Mouse (Mus musculus) testis, postnatal 14 days (tissue): ENCODE results near the gene Adra1d.
A peak's percentile ranks its signal among the peaks of the same experiment; 100 is the strongest.

Experiments used
- DNase-seq: peaks from one replicate; pipeline ENCODE4 v3.0.0; 2021; ENCODE audit warnings: low spot score

Adra1d gene

GRCm38 (mm10) chr2:131539780-131540179 lies 22.3 kb downstream of the Adra1d start:
- no peak for DNase-seq

- DNase-seq, result no peak
Observed at GRCm38 (mm10) chr2:131538341-131538740, 23.7 kb downstream of the Adra1d start.

DNA sequence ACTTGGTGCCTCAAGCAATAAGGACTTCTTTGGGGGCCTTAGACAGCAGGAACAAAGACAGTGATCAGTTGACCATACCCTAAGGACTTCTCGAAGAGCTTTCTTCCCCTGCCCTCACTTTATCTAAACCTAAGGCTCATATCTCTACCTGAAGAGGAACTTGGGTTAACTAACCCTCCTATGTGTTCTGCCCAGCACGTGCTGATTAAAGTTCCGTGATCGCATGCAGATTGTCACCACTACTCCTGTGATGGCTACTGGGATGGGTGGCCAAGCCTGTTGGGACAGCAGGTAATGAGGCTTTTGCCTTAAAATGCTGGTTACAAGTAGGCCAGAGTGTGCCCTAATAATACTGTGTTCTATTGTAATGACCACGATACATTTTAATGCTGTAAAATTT lies 26.9 kb downstream of the Adra1d start:
- DNase-seq, result no peak

DNA sequence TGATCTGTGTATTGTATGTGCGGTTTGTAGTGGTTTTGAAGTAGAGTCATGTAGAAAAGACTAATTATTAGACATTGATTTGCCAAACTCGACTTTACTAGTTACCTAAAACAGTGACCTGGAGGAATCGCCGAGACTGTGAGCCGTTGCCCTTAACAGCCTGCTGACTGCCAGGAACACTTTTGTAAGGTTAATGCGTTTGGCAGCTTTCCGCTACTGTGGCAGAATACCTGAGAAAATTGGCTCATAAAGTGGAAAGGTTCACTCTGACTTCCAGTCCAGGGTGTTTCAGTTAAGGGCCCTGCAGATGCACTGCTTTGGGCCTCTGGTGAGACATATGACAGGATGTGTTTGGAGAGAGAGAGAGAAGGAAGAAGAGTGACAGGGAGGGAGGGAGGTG lies 30.8 kb downstream of the Adra1d start:
- DNase-seq, result no peak

DNA sequence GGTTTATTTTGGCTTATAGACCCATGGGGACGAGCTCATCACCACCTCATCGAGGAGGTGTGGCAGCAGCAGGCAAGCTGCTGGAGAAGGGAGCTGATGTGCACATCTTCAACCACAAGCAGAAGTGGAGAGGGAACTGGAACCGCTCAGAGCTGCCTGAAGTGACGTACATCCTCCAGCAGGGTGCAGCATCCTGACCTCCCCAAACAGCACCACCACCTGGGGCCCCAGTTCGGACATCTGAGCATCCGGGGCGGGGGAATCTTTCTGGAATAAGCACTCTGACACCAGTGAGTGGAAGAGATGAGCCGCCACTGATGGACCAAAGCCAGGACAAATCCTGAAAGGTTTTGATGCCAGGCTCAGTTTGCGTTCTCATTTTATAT lies 31.5 kb downstream of the Adra1d start:
- no peak for DNase-seq

DNA sequence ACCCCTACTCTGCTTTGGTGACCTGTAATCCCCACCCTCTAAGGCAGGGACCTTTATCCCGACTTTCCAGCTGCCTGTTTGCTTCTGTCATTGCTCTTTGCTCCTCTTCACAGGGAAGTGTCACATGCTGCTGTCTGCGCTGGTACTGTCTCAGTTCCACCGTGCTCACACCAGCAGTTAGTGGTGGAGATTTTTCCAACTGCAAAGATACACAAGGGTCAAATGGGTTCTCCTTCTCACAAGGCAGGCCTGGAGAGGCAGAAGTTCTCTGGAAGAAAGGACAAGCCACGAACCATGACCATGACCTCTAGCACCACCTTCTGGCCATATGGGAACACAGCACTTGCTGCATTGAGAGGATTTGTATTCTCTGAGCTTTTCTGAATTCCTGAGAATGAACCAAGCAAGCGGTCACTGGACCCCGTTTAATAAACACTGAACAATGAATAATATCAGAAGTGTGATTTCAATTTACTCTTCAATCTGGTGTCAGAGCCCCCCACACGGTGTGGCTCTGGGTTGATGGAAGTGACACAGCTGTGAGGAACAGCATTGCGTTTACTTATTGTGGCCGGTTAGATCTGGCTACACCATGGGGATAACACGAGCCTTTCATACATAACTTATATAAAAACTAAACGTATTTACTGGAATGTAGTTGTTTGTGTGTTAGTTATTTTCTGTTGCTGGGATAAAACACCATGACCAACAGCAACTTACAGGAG lies 32.0 kb downstream of the Adra1d start:
- DNase-seq, result peak; percentile 29

DNA sequence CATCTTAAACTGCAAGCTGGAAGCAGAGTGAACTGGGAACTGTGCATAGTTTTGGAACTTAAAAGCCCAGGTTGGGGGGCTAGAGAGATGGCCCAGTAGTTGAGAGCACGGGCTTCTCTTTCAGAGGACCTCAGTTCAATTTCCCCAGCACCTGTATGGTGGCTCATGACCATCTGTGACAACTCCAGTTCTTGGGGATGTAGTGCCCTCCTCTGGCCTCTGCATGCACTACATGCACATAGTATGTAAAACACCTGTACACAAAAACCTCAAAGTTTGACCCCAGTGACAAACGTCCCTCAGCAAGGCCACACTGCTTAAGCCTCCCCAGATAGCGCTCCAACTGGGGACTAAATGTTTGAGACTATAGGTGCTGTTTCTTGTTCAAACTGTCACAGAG lies 35.0 kb downstream of the Adra1d start:
- no peak for DNase-seq

- DNase-seq, result no peak
Observed at GRCm38 (mm10) chr2:131520743-131521142, 41.3 kb downstream of the Adra1d start.

DNA sequence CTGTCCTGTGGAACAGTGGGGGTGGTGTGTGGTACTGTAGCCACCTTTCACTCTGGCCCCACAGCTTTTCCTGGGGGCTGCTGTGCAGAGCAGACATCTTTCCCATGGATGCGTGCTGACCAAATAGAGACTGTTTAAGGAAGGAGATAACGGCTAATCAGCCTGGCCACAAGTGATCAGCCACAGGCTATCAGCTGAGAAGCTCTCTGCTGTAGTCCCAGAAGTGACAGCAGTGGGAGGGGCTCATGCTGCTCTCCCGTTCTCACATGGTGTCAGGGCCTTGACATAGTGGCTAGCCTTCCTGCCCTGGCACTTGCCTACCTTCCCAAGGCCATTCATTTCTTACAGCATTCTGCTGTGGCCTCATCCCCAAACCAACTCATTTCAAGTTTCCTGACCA lies 43.3 kb downstream of the Adra1d start:
- peak; percentile 36 for DNase-seq

- DNase-seq, result no peak
Observed at GRCm38 (mm10) chr2:131517550-131517949, 44.5 kb downstream of the Adra1d start.

DNA sequence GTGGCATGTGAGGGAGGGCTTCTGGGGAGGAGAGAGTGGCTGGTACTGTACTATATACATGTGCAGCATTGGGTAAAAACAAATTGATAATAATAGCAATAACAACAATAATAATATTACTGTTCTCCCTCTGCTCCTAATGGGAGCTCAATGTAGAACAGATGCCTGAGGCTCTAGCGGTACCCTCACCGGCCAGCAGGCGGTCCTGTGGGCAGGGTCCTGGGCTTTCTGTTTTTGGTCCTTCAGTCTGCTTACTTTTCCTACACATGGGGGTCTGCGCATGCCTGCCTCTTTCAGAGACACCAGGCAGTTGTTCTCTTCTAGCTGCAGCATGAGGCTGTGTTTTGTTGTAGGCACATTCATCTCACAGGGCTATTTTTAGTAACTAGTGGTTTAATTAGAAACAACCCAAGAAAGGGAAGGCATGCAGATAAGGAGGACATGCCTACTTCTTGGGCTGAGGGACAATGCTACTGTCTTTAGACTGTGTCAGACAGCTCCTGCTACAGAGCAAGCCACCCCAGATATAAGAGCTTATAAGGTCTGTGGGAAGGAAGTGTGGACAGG lies 47.9 kb downstream of the Adra1d start:
- no peak for DNase-seq

DNA sequence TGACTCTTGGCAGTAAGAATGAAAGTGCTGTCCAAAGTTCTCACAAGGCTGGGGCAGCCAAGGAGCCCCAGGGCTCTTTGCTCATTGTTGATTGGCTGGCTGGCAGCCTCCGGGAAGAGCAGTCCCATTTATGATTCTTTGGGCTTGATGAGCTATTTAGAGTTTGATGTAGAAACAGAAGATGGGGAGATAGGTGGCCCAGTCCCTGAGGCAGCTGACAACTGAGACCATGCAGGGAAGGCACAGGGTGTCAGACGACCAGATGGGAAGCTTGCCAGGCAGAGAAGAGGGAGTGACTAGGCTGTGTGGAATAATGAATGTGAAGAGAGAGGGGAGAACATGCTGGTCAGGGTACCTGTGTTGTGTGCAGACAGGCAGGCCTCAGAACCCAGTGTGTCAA lies 48.6 kb downstream of the Adra1d start:
- DNase-seq, result no peak

GRCm38 (mm10) chr2:131510531-131510930 lies 51.6 kb downstream of the Adra1d start:
- DNase-seq, result no peak

- DNase-seq, result peak; percentile 39
Observed at GRCm38 (mm10) chr2:131509671-131510313, 52.3 kb downstream of the Adra1d start.

DNA sequence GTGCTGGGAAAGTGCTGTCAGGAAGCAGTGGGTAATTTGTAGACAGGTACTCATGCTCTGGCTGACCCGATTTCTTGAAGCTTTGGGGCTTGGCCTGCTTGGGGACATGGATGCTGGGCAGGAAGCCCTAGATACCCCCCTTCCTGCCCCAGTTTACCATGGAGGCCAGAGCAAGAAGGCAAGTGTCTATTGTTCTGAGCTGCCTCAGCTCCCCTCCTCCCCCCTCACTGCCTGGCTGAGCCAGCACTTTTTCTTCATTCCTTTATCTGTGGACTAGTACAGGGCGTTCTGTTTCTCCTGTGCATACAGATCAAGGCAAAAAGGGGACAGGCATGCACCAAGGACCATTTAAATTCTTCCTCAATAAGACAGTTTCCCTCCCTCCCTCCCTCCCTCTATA lies 53.6 kb downstream of the Adra1d start:
- DNase-seq, result peak; percentile 77

DNA sequence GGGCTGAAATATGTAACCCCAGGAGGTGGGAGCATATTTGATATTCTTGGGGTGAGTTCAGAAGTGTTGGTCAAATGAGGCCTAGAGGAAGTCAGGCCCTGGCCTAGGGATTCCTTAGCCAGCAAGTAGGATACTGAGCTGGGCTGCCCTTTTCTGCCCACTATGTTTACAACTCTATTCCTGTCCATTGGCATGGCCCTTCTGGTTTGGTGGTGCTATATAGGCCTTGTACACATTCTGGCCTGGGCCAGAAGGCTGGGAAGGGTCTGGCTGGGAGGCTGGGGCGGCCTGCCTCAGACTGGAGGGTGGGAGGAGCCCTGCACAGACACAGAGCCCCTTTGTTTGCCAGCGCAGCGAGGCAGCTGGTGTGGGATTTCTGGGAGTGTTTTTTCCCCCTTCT lies 55.7 kb downstream of the Adra1d start:
- no peak for DNase-seq

DNA sequence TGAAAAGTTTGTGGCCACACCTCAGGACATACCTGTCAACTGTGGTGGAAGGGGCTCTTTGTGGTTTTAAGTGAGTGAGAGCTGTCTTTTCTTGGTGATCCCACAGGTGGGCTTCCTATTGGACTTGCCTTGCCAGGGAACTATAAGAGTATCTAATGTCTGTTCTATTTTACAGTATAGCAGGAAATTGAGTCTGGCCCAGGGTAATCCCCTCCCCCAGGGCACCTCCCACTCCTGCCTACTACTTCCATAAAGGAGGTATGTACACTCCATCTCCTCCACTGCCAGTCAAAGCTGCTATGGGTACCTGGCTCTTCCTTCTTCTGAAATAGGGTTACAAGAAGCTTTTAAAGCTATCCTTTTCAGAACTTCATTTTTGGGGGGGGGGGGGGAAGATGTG lies 56.7 kb downstream of the Adra1d start:
- DNase-seq, result no peak

DNA sequence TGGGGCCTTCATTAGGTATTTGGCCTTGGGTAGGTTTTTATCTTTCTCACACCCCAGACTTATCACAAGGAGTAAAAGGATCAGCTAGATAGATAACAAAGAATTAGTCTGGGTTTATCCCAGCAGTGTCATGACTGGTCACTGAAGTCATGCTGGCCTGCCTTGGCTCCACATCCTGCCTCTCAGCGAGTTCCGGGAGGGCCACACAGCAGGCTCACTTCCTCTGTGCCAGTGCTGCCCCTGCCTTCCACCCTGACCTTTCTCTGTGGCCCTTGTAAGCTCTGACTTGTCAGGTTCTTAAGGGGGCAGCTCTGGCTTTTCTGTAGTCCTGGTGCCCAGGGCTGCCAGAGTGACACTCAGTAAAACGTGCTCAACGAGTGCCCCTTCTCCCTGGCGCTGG lies 59.5 kb downstream of the Adra1d start:
- no peak for DNase-seq

GRCm38 (mm10) chr2:131501886-131502285 lies 60.2 kb downstream of the Adra1d start:
- no peak for DNase-seq

DNA sequence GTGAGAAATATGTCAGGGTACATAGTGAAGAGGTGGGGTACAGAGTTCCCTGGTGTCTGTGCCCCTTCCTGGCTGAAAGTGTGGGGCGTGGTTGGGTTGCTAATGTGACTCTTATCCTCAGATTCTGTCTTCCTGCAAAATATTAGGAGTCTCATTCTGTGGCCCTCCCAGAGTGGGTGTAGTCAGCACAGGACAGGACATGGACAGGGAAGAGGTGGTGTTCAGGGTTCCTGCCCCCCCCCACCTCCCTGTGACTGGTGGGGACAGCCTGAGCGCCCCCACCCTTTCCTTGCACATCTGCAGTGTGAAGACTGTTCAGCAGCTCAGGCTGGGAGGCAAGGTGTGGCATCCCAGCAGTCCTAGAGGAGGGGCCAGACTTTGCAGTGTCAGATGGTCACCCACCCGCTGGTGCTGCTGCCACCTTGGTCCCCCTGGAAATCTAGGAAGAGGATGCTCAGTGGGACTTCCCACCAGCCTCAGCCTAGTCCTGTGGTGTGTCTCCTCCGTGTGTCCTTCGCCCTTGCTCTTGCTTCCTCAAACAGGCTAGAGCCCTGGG lies 62.7 kb downstream of the Adra1d start:
- no peak for DNase-seq

DNA sequence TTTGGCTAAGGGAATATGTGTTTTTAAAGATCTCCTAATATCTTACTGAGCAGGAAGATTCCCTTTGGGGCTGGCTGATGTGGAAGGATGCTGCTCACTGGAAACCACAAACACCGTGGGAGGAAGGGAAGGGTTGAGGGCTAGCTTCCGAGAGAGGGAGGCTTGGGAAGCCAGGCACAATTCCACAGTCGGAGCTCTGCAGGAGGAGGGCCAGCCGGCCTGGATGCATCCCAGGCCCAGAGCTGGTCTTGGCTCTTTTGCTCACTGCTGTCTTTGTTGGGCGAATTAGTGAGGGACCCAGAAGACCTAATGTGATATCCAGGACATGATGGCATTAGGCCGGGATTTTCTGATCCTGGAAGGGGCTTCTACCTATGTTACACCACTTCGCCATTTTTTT lies 63.9 kb downstream of the Adra1d start:
- no peak for DNase-seq

- DNase-seq, result no peak
Observed at GRCm38 (mm10) chr2:131497224-131497856, 64.7 kb downstream of the Adra1d start.
